Mouse (Mus musculus): ENCODE measurements around the gene Arl2. TPM values are rescaled to one million over a fixed set of nuclear protein-coding genes. Genes with fewer than 3 reads are reported as not detected.

Gene Arl2
- polyA plus RNA-seq, 1 experiment from 2014 or later = 37.1 TPM

- peaks cover 50% of the 10 kb centered on the region for H3K4me1 ChIP-seq (replicated peaks)
- H3K27ac ChIP-seq = peak overlapping the region; percentile 96
- DNase-seq = peak; percentile 52
- peak overlapping the region; percentile 61 for H3K9ac ChIP-seq
- H3K4me2 ChIP-seq = peak overlapping the region; percentile 71
- no peak for ATAC-seq (ENCODE audit: low read depth)
- WGBS (ENCODE audit: insufficient replicate concordance) = 15% methylated on average over 4 of the region's 4 CpGs
- H3K36me3 ChIP-seq = peaks cover 19% of the 10 kb centered on the region
- H3K9me3 ChIP-seq (replicated peaks) = no peaks in the 10 kb centered on the region
- peak overlapping the region; percentile 71 for H3K4me3 ChIP-seq (replicated peaks)
- H3K27me3 ChIP-seq = no peaks in the 10 kb centered on the region
These were observed 15.1 kb downstream of the Arl2 start for GRCm38 (mm10) chr19:6126289-6126688.

GRCm38 (mm10) chr19:6124898-6125297 lies 16.4 kb downstream of the Arl2 start:
- ATAC-seq (ENCODE audit: low read depth) (no peak), DNase-seq (no peak)
- WGBS (ENCODE audit: insufficient replicate concordance) = 64% methylated on average over 2 of the region's 2 CpGs
- Histone ChIP-seq H3K4me2 (no peak overlapping the region), H3K27ac (peak overlapping the region; percentile 15; the same call in 1 of the 2 replicates), H3K4me3 (replicated peaks) (no peak overlapping the region), H3K9me3 (replicated peaks) (no peaks in the 10 kb centered on the region), H3K4me1 (replicated peaks) (peaks cover 41% of the 10 kb centered on the region), H3K9ac (no peak overlapping the region), H3K27me3 (no peaks in the 10 kb centered on the region), H3K36me3 (peaks cover 33% of the 10 kb centered on the region)

- Histone ChIP-seq H3K36me3 (peaks cover 37% of the 10 kb centered on the region), H3K4me1 (replicated peaks) (peaks cover 36% of the 10 kb centered on the region), H3K27ac (no peak overlapping the region; the same call in 1 of the 2 replicates), H3K4me2 (no peak overlapping the region), H3K27me3 (no peaks in the 10 kb centered on the region), H3K9me3 (replicated peaks) (no peaks in the 10 kb centered on the region), H3K4me3 (replicated peaks) (no peak overlapping the region), H3K9ac (no peak overlapping the region)
- DNase-seq (no peak), ATAC-seq (ENCODE audit: low read depth) (no peak)
- WGBS (ENCODE audit: insufficient replicate concordance) = 80% methylated on average over 8 of the region's 8 CpGs
These were observed 18.0 kb downstream of the Arl2 start for GRCm38 (mm10) chr19:6123330-6123729.

- DNase-seq (no peak), ATAC-seq (ENCODE audit: low read depth) (no peak)
- 0 out of 2 replicates have a peak overlapping the region, but pooled peaks have one; percentile 7 for H3K9ac ChIP-seq
- peaks cover 40% of the 10 kb centered on the region for H3K4me1 ChIP-seq (replicated peaks)
- H3K36me3 ChIP-seq = peaks cover 37% of the 10 kb centered on the region
- no peaks in the 10 kb centered on the region for H3K9me3 ChIP-seq (replicated peaks)
- H3K27ac ChIP-seq = peak overlapping the region; percentile 49
- WGBS (ENCODE audit: insufficient replicate concordance) = 57% methylated on average over 19 of the region's 19 CpGs
- peak overlapping the region; percentile 45 for H3K4me2 ChIP-seq
- peak overlapping the region; percentile 16 for H3K4me3 ChIP-seq (replicated peaks)
- no peaks in the 10 kb centered on the region for H3K27me3 ChIP-seq
These were observed 19.6 kb downstream of the Arl2 start for GRCm38 (mm10) chr19:6121761-6122160.

DNA sequence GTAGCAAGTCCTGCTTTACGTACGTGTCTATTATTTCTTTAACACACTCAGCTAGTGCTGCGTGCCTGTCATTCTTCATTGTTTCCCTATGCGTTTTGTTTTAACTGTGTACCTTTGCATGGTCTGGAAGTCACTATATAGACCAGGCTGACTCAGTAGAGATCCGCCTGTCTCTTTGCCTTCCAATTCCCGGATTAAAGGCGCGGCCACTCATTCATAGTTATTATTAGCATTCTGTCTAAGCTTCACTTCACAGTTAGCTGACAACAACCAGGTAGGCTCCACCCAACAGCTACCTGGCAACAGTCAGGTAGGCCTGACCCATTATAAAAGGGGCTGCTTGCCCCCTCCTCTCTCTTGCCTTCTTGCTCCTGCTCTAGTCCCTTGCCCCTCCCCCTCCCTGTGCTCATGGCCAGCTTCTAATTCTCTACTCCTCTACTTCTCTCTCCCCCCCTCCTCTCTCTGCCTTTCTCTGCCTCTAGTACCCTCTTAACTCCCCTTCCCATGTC lies 22.6 kb downstream of the Arl2 start:
- no peaks in the 10 kb centered on the region for H3K27me3 ChIP-seq
- H3K36me3 ChIP-seq = peaks cover 60% of the 10 kb centered on the region
- ATAC-seq (ENCODE audit: low read depth) (no peak), DNase-seq (no peak)
- peaks cover 39% of the 10 kb centered on the region for H3K4me1 ChIP-seq (replicated peaks)
- peak overlapping the region; percentile 55 for H3K9ac ChIP-seq
- H3K27ac ChIP-seq = peak overlapping the region; percentile 56
- H3K4me2 ChIP-seq = peak overlapping the region; percentile 99
- peak overlapping the region; percentile 88 for H3K4me3 ChIP-seq (replicated peaks)
- H3K9me3 ChIP-seq (replicated peaks) = no peaks in the 10 kb centered on the region
- 9% methylated on average over 8 of the region's 8 CpGs for WGBS (ENCODE audit: insufficient replicate concordance)

GRCm38 (mm10) chr19:6117986-6118676 lies 23.2 kb downstream of the Arl2 start, which contains the start of gene Sac3d1:
Gene Sac3d1 (minus strand): TSS chr19:6118650.
- WGBS (ENCODE audit: insufficient replicate concordance) = under 1% methylated on average over 77 of the region's 77 CpGs
- peak within 1 kb of the TSS; percentile 92 for H3K9ac ChIP-seq
- H3K27ac ChIP-seq = peak within 1 kb of the TSS; percentile 98
- ATAC-seq (ENCODE audit: low read depth) = peak; percentile 82
- H3K27me3 ChIP-seq = no peaks in the 10 kb centered on the region
- peak within 1 kb of the TSS; percentile 99 for H3K4me2 ChIP-seq
- peaks cover 55% of the 10 kb centered on the region for H3K36me3 ChIP-seq
- peak within 1 kb of the TSS; percentile 88 for H3K4me3 ChIP-seq (replicated peaks)
- peak; percentile 83 for DNase-seq
- H3K9me3 ChIP-seq (replicated peaks) = no peaks in the 10 kb centered on the region
- H3K4me1 ChIP-seq (replicated peaks) = peaks cover 36% of the 10 kb centered on the region

DNA sequence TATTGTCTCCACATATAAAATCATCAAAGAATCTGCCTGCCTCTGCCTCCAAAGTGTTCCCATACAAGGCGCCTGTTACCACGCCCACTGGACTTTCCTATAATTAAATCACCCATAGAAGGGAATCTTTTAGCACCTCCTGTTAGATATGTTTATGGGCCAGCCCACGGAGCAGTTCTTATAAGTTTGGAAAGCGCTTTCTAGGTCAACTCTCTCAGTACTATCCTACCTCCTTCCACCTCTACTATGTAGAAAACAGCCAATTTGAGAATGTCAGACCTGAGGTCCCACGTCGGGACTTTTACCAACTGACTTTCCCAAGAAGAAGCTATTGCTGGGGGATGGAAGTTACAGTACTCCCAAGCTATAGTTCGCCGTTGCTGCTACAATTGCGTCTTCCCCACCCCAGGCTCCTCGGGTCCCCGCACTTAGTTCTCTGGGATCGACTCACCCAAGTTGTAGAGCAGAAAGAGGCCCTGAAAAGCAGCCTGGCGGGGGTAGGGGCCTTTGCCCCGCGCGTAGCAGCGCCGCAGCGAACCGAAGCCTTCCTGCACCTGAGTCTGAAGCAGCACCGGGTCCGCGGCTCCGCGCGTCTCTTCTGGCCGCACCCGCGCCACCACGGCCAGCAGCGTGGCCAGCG lies 23.9 kb downstream of the Arl2 start:
- WGBS (ENCODE audit: insufficient replicate concordance) = 1% methylated on average over 32 of the region's 32 CpGs
- peaks cover 54% of the 10 kb centered on the region for H3K36me3 ChIP-seq
- H3K4me1 ChIP-seq (replicated peaks) = peaks cover 32% of the 10 kb centered on the region
- no peaks in the 10 kb centered on the region for H3K27me3 ChIP-seq
- peak overlapping the region; percentile 88 for H3K4me3 ChIP-seq (replicated peaks)
- H3K4me2 ChIP-seq = peak overlapping the region; percentile 99
- no peaks in the 10 kb centered on the region for H3K9me3 ChIP-seq (replicated peaks)
- no peak for DNase-seq
- peak overlapping the region; percentile 92 for H3K9ac ChIP-seq
- peak overlapping the region; percentile 98 for H3K27ac ChIP-seq
- no peak for ATAC-seq (ENCODE audit: low read depth)

- Histone ChIP-seq H3K4me3 (replicated peaks) (peak overlapping the region; percentile 88), H3K9ac (peak overlapping the region; percentile 92), H3K4me1 (replicated peaks) (peaks cover 32% of the 10 kb centered on the region), H3K4me2 (peak overlapping the region; percentile 99), H3K36me3 (peaks cover 46% of the 10 kb centered on the region), H3K9me3 (replicated peaks) (no peaks in the 10 kb centered on the region), H3K27me3 (no peaks in the 10 kb centered on the region), H3K27ac (no peak overlapping the region)
- DNase-seq (no peak), ATAC-seq (ENCODE audit: low read depth) (no peak)
- whole genome bisulfite sequencing (ENCODE audit: insufficient replicate concordance) = 85% methylated on average over 15 of the region's 15 CpGs
These were observed 25.1 kb downstream of the Arl2 start for GRCm38 (mm10) chr19:6116113-6116850.

DNA sequence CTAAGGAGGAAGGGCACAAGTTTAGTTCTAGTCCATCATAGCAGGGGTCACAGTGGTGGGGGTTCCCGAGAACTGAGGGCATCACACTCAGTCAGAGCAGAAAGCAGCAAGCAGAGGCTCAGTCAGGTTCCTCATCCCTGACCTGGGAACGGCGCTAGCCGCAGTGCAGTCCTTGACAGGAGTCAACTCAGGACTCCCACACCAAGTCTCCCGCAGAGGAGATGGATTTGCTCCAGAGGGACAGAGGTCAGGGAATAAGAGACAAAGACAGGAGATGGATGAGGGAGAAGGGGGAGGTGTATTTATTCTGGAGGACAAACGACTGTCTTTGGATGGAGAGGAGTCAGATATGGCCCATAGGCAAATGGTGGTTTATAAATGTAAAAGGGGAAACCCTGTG lies 28.2 kb downstream of the Arl2 start:
- no peak overlapping the region for H3K27ac ChIP-seq
- H3K4me3 ChIP-seq (replicated peaks) = no peak overlapping the region
- DNase-seq (no peak), ATAC-seq (ENCODE audit: low read depth) (no peak)
- 57% methylated on average over 6 of the region's 6 CpGs for WGBS (ENCODE audit: insufficient replicate concordance)
- H3K9me3 ChIP-seq (replicated peaks) = no peaks in the 10 kb centered on the region
- H3K9ac ChIP-seq = no peak overlapping the region
- H3K4me2 ChIP-seq = no peak overlapping the region
- H3K4me1 ChIP-seq (replicated peaks) = peaks cover 18% of the 10 kb centered on the region
- peaks cover 27% of the 10 kb centered on the region for H3K36me3 ChIP-seq
- no peaks in the 10 kb centered on the region for H3K27me3 ChIP-seq

- no peak for ATAC-seq (ENCODE audit: low read depth)
- H3K9me3 ChIP-seq (replicated peaks) = no peaks in the 10 kb centered on the region
- H3K4me2 ChIP-seq = peak within 1 kb of the TSS; percentile 21; the same call in 1 of the 2 replicates
- H3K4me3 ChIP-seq (replicated peaks) = no peak within 1 kb of the TSS
- peaks cover 57% of the 10 kb centered on the region for H3K4me1 ChIP-seq (replicated peaks)
- peak within 1 kb of the TSS; percentile 15; the same call in 1 of the 2 replicates for H3K27ac ChIP-seq
- no peaks in the 10 kb centered on the region for H3K27me3 ChIP-seq
- 85% methylated on average over 7 of the region's 7 CpGs for WGBS (ENCODE audit: insufficient replicate concordance)
- no peaks in the 10 kb centered on the region for H3K36me3 ChIP-seq
- no peak within 1 kb of the TSS for H3K9ac ChIP-seq
- DNase-seq = no peak
These were observed 35.8 kb downstream of the Arl2 start, which contains the start of gene Naaladl1 for GRCm38 (mm10) chr19:6105586-6105985. Gene Naaladl1 (plus strand): TSS chr19:6105782.

- Histone ChIP-seq H3K4me3 (replicated peaks) (no peak overlapping the region), H3K9me3 (replicated peaks) (no peaks in the 10 kb centered on the region), H3K36me3 (peaks cover 8% of the 10 kb centered on the region), H3K4me1 (replicated peaks) (peaks cover 63% of the 10 kb centered on the region), H3K27ac (peak overlapping the region; percentile 15; the same call in 1 of the 2 replicates), H3K27me3 (no peaks in the 10 kb centered on the region), H3K4me2 (no peak overlapping the region), H3K9ac (no peak overlapping the region)
- ATAC-seq (ENCODE audit: low read depth) (no peak), DNase-seq (no peak)
- 36% methylated on average over 4 of the region's 4 CpGs for WGBS (ENCODE audit: insufficient replicate concordance)
These were observed 36.9 kb downstream of the Arl2 start for GRCm38 (mm10) chr19:6104476-6104875.
